Mouse (Mus musculus) thymus, postnatal 14 days (tissue): ENCODE results near the gene Ambra1.

Experiments
- DNase-seq: peaks from one replicate; pipeline ENCODE4 v3.0.0; 2021

Gene Ambra1

DNA sequence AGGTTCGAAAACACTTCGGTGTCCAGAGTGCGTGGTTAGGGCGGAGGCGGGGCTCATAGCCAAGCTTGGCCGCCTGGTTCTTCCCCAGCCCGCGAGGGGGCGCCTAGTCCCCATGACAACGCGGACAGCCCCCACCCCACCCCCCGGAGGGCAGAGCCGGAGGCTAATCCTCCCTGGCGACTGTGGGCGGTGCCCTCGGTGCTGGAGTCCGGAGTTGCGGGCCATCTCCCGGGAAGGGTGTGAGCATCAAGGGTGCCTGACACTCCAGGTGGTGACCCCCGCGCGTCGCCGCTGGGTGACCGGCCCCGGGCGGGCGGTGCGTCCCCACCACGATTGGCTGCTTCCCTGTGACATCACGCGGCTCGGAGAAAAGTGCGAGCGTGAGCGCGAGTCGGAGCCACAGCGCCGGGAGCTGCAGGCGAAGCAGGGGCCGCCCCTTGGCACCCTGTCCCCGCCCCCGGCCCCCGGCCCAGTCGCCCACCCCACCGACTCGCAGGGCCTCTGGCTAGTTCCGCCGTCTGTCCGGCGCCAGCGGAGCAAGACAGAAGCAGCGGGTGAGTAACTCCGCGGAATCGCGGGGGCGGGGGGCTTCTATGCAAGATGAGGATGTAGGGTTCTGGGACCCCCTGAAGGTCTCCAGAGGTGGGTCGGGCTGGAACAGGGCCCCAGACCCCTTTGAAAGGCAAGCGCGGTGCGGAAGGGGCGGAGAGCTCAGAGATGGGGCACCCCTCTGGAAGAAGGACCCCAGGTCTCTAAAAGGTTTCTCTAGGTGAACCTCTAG lies 192.0 kb downstream of the Ambra1 start:
- DNase-seq = peak; percentile 79

- DNase-seq = peak; percentile 28
Observed at GRCm38 (mm10) chr2:91922586-91923414, 192.9 kb downstream of the Ambra1 start.

DNA sequence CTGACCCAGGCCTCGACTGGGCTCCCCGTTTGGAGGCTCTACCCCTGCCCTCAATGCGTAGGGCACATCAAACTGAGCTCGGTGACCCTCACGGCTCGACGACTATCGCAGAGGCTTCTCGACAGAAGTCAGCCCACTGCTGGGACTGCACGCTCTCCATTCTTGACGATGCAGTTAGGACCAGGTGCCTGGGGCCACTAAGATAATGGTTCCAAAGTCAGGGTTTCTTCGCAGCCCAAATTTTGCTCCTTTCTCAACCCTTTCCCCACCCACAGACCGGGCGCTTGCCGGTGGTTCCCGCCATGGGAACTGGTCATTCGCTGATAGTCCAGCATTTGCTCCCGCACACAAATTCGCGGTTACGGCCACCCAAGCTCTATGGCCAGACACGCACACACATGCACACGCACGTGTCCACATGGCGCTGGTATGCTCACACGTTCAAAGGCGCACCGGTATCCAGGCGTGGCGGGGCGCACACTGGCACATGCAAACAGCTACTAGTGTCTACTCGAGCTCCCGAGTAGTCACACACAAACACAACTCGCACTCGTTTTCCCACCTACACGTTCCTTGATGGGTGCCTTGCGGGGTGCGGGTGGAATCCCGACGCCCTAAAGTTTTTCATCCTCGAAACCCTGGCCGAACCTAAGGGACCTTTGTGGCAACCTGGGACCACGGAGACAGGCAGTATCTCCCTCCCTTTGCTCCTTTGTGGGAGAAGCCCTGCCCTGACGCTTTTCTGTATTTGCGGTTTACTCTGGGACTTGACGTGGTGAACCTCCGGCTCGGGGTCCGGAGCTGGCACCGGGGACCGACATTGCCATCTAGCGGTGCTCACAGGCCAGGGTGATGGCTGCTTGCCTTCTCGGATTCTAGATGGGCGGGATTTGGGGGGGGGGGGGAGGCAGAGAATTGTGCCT lies 193.7 kb downstream of the Ambra1 start:
- peak; percentile 78 for DNase-seq

DNA sequence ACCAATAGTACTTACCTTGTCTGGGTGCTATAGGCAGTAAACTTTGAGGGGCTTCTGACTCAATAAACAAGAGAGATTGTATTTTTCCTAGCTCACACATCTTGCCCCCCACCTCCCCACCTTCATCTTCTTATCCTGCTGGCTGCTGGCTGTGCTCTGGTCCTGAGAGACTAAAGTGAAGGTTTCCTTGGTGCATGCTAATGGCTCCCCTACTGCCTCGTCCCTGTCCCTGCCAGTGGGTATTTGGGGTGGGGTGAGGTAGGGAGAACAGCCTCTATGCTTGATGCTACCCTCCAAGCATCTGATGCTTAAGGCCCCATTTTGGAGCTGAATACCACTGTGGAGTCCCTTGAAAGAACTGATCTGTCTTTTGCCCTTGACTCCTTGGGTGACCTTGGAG lies 194.8 kb downstream of the Ambra1 start:
- DNase-seq = no peak

GRCm38 (mm10) chr2:91925442-91925841 lies 195.5 kb downstream of the Ambra1 start:
- no peak for DNase-seq

DNA sequence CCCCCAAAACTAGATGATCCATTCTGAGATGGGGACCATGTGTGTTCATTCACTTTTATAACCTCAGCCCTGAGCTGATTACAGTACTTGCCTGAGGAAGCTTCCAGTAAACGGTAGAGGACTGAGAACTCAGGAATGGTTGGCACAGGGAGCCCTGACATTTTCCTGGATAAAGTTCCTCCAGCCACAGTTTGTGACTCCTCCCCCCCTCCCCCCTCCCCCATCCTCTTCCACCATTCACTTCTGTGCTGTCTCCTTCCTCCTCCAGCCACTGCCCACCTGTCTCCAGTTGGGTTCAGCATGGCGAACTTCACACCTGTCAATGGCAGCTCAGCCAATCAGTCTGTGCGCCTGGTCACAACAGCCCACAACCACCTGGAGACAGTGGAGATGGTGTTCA lies 197.0 kb downstream of the Ambra1 start, which contains the start of gene Chrm4:
Gene Chrm4 (plus strand): TSS at position 301 of the 400 bp plus-strand sequence.
- DNase-seq = no peak

GRCm38 (mm10) chr2:91927826-91928533 lies 198.0 kb downstream of the Ambra1 start:
- peak; percentile 87 for DNase-seq

- no peak for DNase-seq
Observed at GRCm38 (mm10) chr2:91928534-91929350, 198.8 kb downstream of the Ambra1 start.

GRCm38 (mm10) chr2:91929455-91929854 lies 199.5 kb downstream of the Ambra1 start:
- no peak for DNase-seq

DNA sequence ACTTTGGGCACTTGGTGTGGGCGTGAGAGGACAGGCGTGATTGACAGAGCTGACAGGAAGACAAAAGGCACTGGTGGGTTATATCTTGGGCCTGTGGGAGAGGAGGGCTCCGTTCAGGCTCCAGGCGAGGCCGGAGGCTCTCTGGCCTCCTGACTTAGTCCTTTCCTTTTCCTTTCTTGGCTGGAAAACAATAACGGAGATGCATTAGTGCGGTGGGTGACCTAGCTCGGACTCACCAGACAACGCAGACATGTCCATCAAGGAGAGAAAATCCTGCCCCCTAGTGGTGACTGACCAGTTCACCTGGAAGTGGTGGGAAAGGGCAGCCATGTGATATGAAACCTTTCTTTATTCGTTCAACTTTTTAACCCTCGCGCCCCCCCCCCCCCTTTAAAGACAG lies 200.0 kb downstream of the Ambra1 start:
- DNase-seq = peak; percentile 62

DNA sequence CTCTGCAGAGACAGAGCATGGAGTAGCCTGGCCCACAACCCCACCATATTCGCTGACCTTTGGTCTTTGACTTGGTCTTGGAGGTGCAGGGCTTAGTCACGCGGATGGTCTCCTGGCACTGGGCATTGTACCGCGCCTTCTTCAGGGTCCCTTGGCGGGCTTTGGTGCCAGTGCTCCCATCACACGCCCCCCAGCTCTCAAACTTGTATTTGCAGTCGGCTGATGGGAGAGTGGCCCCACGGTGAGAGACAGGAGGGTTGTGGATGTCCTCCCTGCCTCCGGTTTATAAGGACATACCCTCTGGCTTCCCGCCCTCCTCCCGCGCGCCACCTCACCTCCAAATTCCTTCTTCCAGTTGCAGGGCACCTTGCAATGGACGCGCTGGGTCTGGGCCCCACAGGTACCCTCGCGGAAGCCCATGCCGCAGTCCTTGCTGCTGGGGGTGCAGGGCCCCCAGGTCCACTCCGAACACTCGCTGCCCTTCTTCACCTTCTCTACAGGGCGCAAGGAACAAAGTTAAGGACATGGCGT lies 200.9 kb downstream of the Ambra1 start:
- DNase-seq = no peak

DNA sequence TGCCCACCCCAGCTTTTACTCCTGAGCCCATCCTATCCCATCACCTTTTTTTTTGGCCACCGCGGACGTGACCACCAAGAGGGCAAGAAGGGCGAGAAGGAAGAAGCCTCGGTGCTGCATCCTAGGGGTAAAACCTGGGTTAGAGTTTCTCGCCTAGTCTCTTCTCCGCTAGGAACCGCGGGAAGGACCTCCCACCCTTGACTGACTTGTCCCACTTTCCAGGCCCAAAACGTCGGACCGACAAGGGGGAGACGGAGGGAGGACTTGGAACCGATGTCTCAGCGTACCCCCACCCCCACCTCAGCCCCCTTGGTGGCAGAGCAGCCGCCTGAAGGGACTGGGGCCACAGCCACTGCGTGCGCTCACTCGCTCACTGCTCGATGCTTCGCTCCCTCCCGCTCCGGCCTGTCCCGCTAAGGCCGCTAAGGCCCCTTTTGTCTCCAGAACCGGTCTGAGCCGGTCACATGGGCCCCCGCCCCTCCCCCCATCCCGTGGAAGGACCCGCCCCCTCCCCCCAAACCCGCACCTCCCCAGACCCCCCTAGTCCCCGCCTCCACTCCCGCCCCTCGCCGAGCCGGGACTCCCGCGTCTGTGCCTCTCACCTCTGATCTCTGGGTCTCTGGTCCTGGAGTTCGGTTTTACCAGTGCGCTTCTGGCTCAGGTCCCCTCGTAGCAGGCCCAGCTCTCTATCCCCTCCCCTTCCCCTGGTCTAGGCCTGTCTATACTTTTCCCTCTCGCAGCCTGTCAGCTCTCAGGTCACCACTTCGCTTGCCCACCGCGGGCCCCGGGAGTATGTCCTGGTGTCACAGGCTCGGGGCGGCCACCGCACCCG lies 201.6 kb downstream of the Ambra1 start:
- no peak for DNase-seq

GRCm38 (mm10) chr2:91932160-91932711 lies 202.3 kb downstream of the Ambra1 start, which contains the start of gene Mdk:
Mdk (minus strand) TSS chr2:91932297.
- no peak for DNase-seq

DNA sequence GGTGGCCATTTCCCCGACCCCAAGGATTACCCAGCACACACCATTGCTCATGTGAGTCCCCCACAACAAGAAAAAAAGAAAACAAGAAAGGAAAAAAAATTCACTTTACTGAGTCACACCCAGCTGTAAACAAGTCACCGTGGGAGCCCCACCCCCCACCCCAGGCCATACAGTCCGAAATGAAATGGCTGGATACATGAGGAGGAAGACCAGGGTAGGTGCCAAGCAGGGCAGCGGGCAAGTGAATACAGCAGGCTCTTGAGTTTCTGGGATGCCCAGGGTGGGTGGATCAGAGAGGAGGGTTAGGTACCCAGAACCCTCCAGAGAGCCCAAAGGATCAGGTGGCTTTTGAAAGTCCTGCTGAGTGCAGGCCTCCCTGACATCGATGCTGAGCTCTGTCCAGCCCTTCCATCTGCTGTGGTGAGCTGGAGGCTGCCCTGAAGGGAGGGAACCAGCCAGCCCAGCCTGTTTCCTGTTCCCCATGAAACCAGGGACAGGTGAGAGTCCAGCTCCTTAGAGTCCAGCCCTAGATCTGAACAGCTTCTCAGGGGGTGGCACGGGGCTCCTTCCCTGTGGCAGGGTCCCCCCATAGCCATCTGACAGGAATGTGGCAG lies 202.9 kb downstream of the Ambra1 start:
- DNase-seq = no peak

DNA sequence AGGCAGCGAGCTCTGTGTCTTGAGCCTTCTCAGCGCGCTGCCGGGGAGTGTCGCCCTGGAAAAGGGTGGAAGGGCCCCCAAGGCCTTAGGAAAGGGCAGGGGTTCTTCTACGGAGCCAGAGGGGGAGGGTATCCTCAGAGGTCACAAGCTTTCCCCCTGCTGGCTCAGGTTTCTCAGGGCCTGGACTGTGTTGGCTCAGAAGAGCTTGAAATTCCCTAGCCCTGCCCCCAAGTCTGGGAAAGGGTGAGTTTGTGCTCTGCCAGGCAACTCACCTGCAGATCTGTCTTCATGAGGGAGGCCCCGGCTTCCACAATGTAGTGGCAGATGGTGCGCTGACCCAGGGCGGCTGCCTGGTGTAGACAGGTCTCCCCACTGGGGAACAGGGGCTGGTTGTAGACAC lies 203.5 kb downstream of the Ambra1 start:
- DNase-seq = no peak

DNA sequence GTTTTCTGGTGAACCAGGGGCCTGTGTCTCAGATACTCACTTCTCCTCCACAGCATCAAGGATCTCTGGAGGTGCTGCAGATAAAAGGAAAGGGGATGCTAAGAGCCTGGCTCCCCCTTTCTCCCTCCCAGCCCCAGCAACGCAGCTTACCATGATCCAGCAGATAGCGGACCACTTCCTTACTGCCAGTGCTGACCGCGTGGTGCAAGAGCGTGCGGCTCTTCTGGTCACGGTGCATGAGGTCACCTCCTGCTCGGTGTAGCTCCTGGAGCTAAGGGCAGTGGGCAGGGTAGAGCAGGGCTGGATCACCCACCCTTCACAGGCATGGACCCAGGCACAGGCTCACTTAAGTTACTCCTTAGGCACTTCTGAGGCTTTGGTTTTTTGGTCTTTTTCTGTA lies 204.1 kb downstream of the Ambra1 start:
- DNase-seq = no peak

- no peak for DNase-seq
Observed at GRCm38 (mm10) chr2:91934826-91935525, 205.0 kb downstream of the Ambra1 start.

DNA sequence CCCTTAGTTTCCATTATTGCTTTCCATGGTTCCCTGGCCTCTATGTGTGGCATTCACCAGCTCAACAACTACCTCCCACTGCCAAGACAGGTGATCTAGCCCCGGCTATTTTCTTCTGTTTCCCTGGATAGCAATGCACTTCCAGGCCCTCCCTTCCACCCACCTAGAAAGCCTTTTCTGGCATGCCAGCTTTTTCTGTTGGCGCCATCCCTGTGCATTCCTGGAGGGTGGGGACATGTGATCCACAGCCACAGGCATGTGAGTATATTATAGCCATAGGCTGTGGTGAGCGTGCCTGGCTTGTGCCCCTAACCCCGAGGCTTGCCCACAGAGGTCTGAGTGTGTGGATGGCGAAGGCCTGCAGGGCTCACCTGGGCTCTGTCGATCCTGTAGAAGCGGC lies 206.2 kb downstream of the Ambra1 start:
- no peak for DNase-seq
